Mouse (Mus musculus) lung, embryonic 14.5 days (tissue): ENCODE data around the gene Spock2. TPM values are rescaled to one million over a fixed set of nuclear protein-coding genes. Genes with fewer than 3 reads are reported as not detected.
"Not testable (repeated sequence)": the region's sequence is repeated elsewhere in the genome, so short reads cannot be mapped to it uniquely, and the experiment has no call there.

ENCODE experiments used
- ATAC-seq: fragments of 200-750 bp; cut with Nextera tagmentation; 2 replicates; pipeline ENCODE4 v1.8.0; 2017; ENCODE audit warnings: mild to moderate bottlenecking, moderate TSS enrichment, moderate library complexity; ENCODE audit not compliant: insufficient read depth
- DNase-seq: peaks from one replicate; pipeline ENCODE4 v3.0.0-alpha.2; 2015
- H3K27ac ChIP-seq: fragments of 300-500 bp; sonication (generic); 2 replicates; pipeline ENCODE4 v1.5.1; 2014; ENCODE audit warnings: low read depth, mild to moderate bottlenecking, moderate library complexity
- H3K27me3 ChIP-seq: fragments of 300-500 bp; sonication (generic); 2 replicates; pipeline ENCODE4 v1.6.1; 2014; ENCODE audit warnings: low read length, control low read depth; ENCODE audit not compliant: insufficient read depth
- H3K36me3 ChIP-seq: fragments of 300-500 bp; sonication (generic); 2 replicates; pipeline ENCODE4 v1.6.1; 2014; ENCODE audit warnings: control low read depth; ENCODE audit not compliant: insufficient read depth
- H3K4me1 ChIP-seq: fragments of 300-500 bp; sonication (generic); 2 replicates; pipeline ENCODE4 v1.6.1; 2014; ENCODE audit warnings: antibody characterized with exemption, control low read depth; ENCODE audit not compliant: insufficient read depth
- H3K4me2 ChIP-seq: fragments of 300-500 bp; sonication (generic); 2 replicates; pipeline ENCODE4 v1.6.1; 2014; ENCODE audit warnings: mild to moderate bottlenecking
- H3K4me3 ChIP-seq: fragments of 300-500 bp; sonication (generic); 2 replicates; pipeline ENCODE4 v1.5.1; 2014; ENCODE audit warnings: low read depth, low read length
- H3K9ac ChIP-seq: fragments of 300-500 bp; sonication (generic); 2 replicates; pipeline ENCODE4 v1.6.1; 2014
- H3K9me3 ChIP-seq: fragments of 300-500 bp; sonication (generic); 2 replicates; pipeline ENCODE4 v1.6.1; 2016; ENCODE audit warnings: low read depth, low read length, control low read depth
- CTCF ChIP-seq: IDR thresholded peaks from 2 replicates; pipeline ENCODE4 v1.5.1; 2016; ENCODE audit warnings: antibody characterized with exemption, low read depth
- whole genome bisulfite sequencing: fragments of 180-500 bp; shearing (Covaris S2); extraction: QIAGEN DNeasy Blood & Tissue Kit; methylation state at CpG from one replicate; pipeline ENCODE4 v1.1.7; 2014; 5-methylcytosine and 5-hydroxymethylcytosine counted together
- polyA plus RNA-seq: library from polyadenylated mRNA; unstranded; fragments of >200 nt; fragmentation: Nextera tagmentation; extraction: Ambion mirVana; gene quantifications from 2 replicates; pipeline ENCODE4 v1.2.1, GENCODE M21; 2014

Gene Spock2
- polyA plus RNA-seq, 1 experiment from 2014 or later: 1.3 TPM

GRCm38 (mm10) chr10:60130504-60130903, 24.5 kb downstream of the Spock2 start:
- peaks cover 4% of the 10 kb centered on the region for H3K4me1 ChIP-seq
- ATAC-seq: no peak
- H3K4me3 ChIP-seq: no peak overlapping the region
- H3K4me2 ChIP-seq: no peak overlapping the region
- 79% methylated on average over 4 of the region's 4 CpGs for WGBS
- H3K9ac ChIP-seq: no peak overlapping the region
- no peaks in the 10 kb centered on the region for H3K9me3 ChIP-seq
- H3K27me3 ChIP-seq: no peaks in the 10 kb centered on the region
- no peak for DNase-seq
- H3K36me3 ChIP-seq: no peaks in the 10 kb centered on the region
- TF ChIP-seq CTCF: no peak
- no peak overlapping the region for H3K27ac ChIP-seq

GRCm38 (mm10) chr10:60133501-60133900, 27.5 kb downstream of the Spock2 start:
- H3K27ac ChIP-seq: no peak overlapping the region
- H3K4me1 ChIP-seq: peaks cover 10% of the 10 kb centered on the region
- no peaks in the 10 kb centered on the region for H3K9me3 ChIP-seq
- no peak overlapping the region for H3K4me3 ChIP-seq
- TF ChIP-seq CTCF: no peak
- WGBS: 23% methylated on average over 6 of the region's 6 CpGs
- peak; percentile 33; the same call in 1 of the 2 replicates for ATAC-seq
- H3K27me3 ChIP-seq: no peaks in the 10 kb centered on the region
- no peak overlapping the region for H3K4me2 ChIP-seq
- peak; percentile 18 for DNase-seq
- H3K36me3 ChIP-seq: no peaks in the 10 kb centered on the region
- no peak overlapping the region for H3K9ac ChIP-seq

- Histone ChIP-seq H3K4me1 (peaks cover 10% of the 10 kb centered on the region), H3K9ac (no peak overlapping the region)
These were observed 28.2 kb downstream of the Spock2 start for GRCm38 (mm10) chr10:60134201-60134600.

GRCm38 (mm10) chr10:60136010-60136409, 30.0 kb downstream of the Spock2 start:
- 41% methylated on average over 1 of the region's 1 CpGs for WGBS
- H3K27ac ChIP-seq: not testable (repeated sequence)

More at GRCm38 (mm10) chr10:60134201-60134600, 28.2 kb downstream of the Spock2 start:
- DNase-seq: peak; percentile 8
- H3K4me3 ChIP-seq: no peak overlapping the region
- H3K36me3 ChIP-seq: no peaks in the 10 kb centered on the region
- no peaks in the 10 kb centered on the region for H3K9me3 ChIP-seq
- WGBS: 43% methylated on average over 9 of the region's 9 CpGs
- ATAC-seq: no peak
- H3K4me2 ChIP-seq: no peak overlapping the region
- H3K27me3 ChIP-seq: no peaks in the 10 kb centered on the region
- TF ChIP-seq CTCF: no peak
- no peak overlapping the region for H3K27ac ChIP-seq

GRCm38 (mm10) chr10:60136935-60137334, 30.9 kb downstream of the Spock2 start:
- Histone ChIP-seq H3K9me3 (no peaks in the 10 kb centered on the region), H3K9ac (no peak overlapping the region), H3K27ac (no peak overlapping the region), H3K4me2 (no peak overlapping the region), H3K36me3 (no peaks in the 10 kb centered on the region), H3K4me3 (no peak overlapping the region), H3K4me1 (peaks cover 10% of the 10 kb centered on the region), H3K27me3 (no peaks in the 10 kb centered on the region)
- WGBS: 50% methylated on average over 7 of the region's 7 CpGs
- ATAC-seq: no peak
- peak; percentile 11 for DNase-seq
- no peak for TF ChIP-seq CTCF

More at GRCm38 (mm10) chr10:60136010-60136409, 30.0 kb downstream of the Spock2 start:
- not testable (repeated sequence) for H3K9ac ChIP-seq, DNase-seq, H3K4me3 ChIP-seq, H3K9me3 ChIP-seq, H3K27me3 ChIP-seq, H3K4me2 ChIP-seq, H3K36me3 ChIP-seq, ATAC-seq
- peak; percentile 13; the same call in 1 of the 2 replicates for TF ChIP-seq CTCF
- H3K4me1 ChIP-seq: peaks cover 10% of the 10 kb centered on the region

GRCm38 (mm10) chr10:60138680-60139079, 32.7 kb downstream of the Spock2 start:
- no peak for DNase-seq
- Histone ChIP-seq H3K36me3 (no peaks in the 10 kb centered on the region), H3K27me3 (no peaks in the 10 kb centered on the region), H3K27ac (no peak overlapping the region), H3K9ac (no peak overlapping the region), H3K4me1 (peaks cover 10% of the 10 kb centered on the region), H3K4me2 (no peak overlapping the region), H3K9me3 (no peaks in the 10 kb centered on the region), H3K4me3 (no peak overlapping the region)
- WGBS: 72% methylated on average over 5 of the region's 5 CpGs
- no peak for ATAC-seq
- TF ChIP-seq CTCF: no peak

GRCm38 (mm10) chr10:60140751-60141150, 34.7 kb downstream of the Spock2 start:
- DNase-seq: no peak
- Histone ChIP-seq H3K27me3 (no peaks in the 10 kb centered on the region), H3K9me3 (no peaks in the 10 kb centered on the region), H3K9ac (no peak overlapping the region), H3K27ac (no peak overlapping the region), H3K4me1 (peaks cover 6% of the 10 kb centered on the region; the same call in 1 of the 2 replicates), H3K36me3 (no peaks in the 10 kb centered on the region), H3K4me3 (no peak overlapping the region), H3K4me2 (no peak overlapping the region)
- no peak for TF ChIP-seq CTCF
- ATAC-seq: no peak
- WGBS: 84% methylated on average over 4 of the region's 4 CpGs
